Mouse (Mus musculus) kidney, postnatal 14 days (tissue): ENCODE data around the gene Ttc34.

ENCODE experiments used
- DNase-seq: peaks from one replicate; pipeline ENCODE4 v3.0.0; 2022; ENCODE audit warnings: mixed read lengths

Ttc34 gene

GRCm38 (mm10) chr4:154837170-154837569, at the start of gene Ttc34:
Ttc34 (plus strand) TSS chr4:154837459.
- peak; percentile 53 for DNase-seq

DNA sequence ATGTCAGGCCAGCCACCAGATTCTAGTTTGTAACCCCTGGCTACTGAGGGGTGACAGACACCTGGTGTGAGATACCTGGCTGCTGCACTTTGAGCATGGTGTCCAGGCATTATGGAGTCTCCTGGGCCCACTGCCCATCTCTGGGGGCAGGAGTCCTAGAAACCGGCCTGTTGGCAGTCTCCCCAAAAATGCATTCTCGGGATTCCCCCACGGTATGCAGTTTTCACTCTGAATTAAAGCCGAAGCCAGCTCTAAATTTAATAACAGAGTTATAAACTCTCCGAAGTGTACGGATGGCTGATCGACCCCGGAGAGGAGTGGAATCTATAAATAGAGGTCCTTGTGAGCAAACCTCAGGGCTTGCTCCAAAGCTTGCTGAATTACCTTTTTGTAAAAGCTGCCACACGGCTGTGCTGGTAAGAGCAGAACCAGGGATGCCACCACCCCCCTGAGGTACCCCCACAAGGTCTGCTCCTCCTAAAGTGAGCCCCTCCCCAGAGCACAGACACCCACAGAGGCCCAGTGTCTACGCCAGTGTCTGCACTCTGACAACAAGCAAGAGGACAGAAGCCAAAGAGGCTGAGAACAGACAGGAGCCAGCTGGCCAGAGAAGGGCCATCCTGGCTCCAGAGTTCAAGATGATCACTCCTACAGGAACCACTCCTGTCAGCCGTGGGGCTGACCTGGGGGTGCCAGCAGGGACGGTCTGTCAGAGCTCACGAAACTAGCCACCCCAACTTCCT, 49.1 kb upstream of the Ttc34 start:
- DNase-seq, result no peak

- DNase-seq, result no peak
These were observed 45.4 kb upstream of the Ttc34 start for GRCm38 (mm10) chr4:154791894-154792293.

- no peak for DNase-seq
These were observed 43.8 kb upstream of the Ttc34 start for GRCm38 (mm10) chr4:154793499-154793898.

GRCm38 (mm10) chr4:154797834-154798233, 39.4 kb upstream of the Ttc34 start:
- peak; percentile 64 for DNase-seq

- no peak for DNase-seq
These were observed 36.7 kb upstream of the Ttc34 start for GRCm38 (mm10) chr4:154800543-154800942.

- DNase-seq, result no peak
These were observed 35.0 kb upstream of the Ttc34 start for GRCm38 (mm10) chr4:154802210-154802609.

GRCm38 (mm10) chr4:154825662-154826061, 11.6 kb upstream of the Ttc34 start:
- peak; percentile 58 for DNase-seq

- no peak for DNase-seq
These were observed 11.0 kb upstream of the Ttc34 start for GRCm38 (mm10) chr4:154826224-154826623.

DNA sequence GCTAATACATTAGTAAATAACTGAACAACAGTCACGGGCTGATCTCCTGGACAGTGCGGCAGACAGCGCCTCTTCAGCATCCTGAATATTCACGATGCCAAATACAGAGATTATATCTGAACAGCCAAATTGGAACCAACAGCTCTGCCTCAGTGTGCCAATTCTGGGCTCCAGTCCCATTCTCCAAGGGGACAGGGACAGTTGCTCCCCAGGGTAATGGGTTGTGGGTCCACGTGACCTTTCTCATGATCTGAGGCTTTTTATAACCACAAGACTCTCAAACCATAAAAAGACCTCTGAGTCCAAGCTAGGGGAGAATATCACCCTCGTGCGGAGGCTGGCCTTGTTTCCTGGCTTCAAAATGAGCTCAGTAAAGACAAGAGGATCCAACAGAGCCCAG, 10.1 kb upstream of the Ttc34 start:
- no peak for DNase-seq

DNA sequence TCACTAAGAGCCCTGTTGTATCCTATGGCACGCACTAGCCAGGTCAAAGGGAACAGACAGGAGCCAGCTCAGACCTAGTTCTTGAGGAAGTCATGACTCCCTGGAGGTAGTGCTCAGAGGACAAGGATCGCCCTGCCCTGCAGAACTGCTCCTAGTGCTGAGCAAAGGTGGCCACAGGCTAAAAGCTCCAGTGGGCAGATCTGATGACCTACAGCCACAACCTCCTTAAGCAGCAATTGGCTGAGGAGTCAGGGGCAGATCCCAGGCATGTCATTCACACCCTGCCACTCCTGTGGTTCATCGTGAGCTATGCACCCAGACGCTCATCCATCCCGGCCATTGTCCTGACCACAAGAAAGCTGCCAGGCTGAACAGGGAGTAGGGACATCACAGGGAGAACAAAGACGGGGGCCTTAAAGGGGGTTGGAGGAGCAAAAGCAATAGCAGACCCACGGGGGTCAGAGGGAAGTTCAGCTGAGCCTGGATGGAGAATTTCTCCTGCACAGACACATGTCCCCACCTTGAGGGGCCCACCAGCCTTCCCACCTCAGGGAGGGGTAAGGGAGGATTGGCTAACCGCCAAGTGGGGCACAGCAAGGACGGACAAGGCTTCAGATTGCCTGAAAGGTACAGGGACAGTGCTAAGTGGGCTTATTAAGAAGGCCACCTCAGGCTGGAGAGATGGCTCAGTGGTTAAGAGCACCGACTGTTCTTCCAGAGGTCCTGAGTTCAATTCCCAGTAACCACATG, 9.2 kb upstream of the Ttc34 start:
- no peak for DNase-seq

DNA sequence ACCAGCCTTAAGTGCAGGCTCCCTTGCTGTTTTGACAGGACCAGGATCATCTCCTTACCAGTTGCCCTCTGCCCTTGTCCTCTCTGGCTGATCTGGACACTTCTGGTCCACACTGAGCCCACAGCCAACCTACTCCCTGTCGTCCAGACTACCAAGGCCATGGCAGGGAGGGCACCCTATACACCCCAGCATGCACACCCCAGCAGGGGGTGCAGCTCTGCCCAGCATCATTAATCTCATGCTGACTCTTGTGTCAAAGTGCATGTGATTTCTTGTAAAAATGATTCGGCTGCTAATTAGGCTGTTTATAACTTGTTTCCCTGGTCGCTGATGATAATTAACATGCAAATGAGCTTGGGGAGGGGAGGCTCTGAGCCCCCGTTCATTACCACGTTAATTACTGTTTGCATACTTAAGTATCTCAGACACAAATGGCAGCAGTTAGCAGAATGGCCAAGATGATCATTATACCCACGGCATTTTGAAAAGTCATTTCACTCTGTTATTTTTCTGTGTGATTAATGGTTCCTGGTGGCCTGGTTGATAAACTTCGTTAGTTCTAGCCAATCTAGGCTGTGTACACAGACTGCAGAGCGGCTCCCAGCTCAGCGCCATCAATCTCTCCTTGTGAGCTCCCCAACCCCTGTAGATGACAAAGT, 5.2 kb upstream of the Ttc34 start:
- no peak for DNase-seq

GRCm38 (mm10) chr4:154836183-154836915, 910 bp upstream of the Ttc34 start:
- no peak for DNase-seq

DNA sequence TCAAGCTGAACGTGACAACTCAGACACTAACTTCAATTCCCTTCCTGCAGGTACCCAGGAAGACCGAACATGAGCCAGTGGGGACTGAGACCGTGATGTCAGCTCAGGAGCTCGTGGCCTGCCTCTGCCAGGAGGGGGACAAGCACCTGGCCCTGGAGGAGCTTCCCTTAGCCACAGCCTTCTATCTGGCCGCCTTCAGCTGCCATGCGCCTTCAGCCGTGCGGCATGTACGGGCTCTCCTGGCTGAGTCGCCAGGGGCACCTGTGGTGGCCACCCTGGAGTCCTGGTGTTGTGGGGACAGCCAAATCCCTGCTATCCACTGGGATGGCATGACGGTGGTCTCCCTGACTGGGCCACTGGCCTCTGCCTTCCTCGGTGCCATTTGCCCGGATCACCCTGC, 1.5 kb downstream of the Ttc34 start:
- no peak for DNase-seq

- no peak for DNase-seq
These were observed 2.1 kb downstream of the Ttc34 start for GRCm38 (mm10) chr4:154839406-154839805.

- no peak for DNase-seq
These were observed 15.4 kb downstream of the Ttc34 start for GRCm38 (mm10) chr4:154852696-154853095.

- no peak for DNase-seq
These were observed 16.6 kb downstream of the Ttc34 start for GRCm38 (mm10) chr4:154853881-154854280.

GRCm38 (mm10) chr4:154854676-154855345, 17.6 kb downstream of the Ttc34 start:
- DNase-seq, result no peak

DNA sequence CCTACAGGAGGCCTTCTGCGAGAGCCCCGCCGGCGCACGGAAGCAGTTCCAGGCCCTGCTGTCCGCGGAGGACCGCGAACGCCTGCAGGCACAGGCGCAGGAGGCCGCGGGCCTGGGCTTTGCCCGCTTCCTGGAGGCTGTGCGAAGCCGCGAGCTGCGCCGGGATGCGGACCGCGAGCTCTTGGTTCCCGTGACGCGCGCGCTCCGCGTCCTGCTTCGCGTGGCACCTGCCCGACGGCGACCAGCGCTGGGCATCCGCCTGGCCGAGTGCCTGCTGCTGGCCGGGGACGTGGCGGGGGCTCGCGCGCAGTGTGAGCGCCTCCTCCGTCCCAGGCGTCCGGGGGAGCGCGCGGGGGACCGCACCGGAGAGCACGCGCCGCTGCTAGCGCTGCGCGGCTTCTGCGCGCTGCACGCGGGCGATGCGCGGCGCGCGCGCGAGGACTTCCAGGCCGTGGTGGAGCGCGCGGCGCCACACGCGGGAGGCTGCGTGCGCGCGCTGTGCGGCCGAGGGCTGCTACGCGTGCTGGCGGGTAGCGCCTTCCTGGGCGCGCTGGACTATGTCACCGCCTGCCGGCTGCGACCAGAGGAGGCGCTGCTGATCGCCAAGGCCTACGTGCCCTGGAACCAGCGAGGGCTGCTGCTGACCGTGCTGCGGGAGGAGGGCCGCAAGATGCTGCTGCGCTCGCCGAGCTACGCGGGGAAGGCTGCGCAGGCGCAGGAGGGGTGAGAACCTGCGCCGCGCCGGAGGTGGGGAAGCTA, 18.6 kb downstream of the Ttc34 start:
- peak; percentile 79 for DNase-seq

DNA sequence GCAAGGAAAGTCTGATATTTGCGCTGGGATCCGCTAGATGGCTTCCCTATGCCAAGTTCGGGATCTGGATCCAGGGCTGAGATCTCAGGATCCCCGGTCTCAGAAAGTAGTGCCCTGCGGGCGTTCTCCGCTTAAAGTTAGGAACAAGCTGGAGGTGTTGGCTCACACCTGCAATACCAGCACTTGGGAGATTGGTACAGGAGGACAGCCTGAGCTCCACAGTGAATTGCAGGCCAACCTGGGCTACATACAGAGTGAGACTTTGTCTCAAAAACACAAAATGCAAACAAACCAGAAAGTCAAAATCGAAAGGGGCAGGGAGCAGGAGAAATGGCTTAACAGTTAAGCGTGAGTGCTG, 19.2 kb downstream of the Ttc34 start:
- no peak for DNase-seq

- no peak for DNase-seq
These were observed 19.6 kb downstream of the Ttc34 start for GRCm38 (mm10) chr4:154856882-154857281.
